Mouse (Mus musculus) heart, embryonic 14.5 days (tissue): Measurements from ENCODE around the gene Gm17402. TPM values are rescaled to one million over a fixed set of nuclear protein-coding genes. Genes with fewer than 3 reads are reported as not detected.

Source experiments
- ATAC-seq: fragments of 200-750 bp; cut with Nextera tagmentation; 2 replicates; pipeline ENCODE4 v1.8.0; 2017; ENCODE audit warnings: low read depth, moderate TSS enrichment; ENCODE audit not compliant: insufficient number of reproducible peaks, insufficient read depth, low FRiP score
- H3K27ac ChIP-seq, 2 experiments: fragments of 200-500 bp in 1 of 2; fragments of 300-500 bp in 1 of 2; sonication (generic) in 1 of 2; replicated peaks in 1 of 2; 2 replicates each; pipeline ENCODE4 v1.5.1; 2012 to 2014; ENCODE audit warnings: low read depth in 2 of 2, low read length in 2 of 2, control low read depth in 1 of 2, mild to moderate bottlenecking in 1 of 2, mixed read lengths in 1 of 2; ENCODE audit not compliant: control insufficient read depth in 1 of 2, insufficient read depth in 1 of 2
- H3K27me3 ChIP-seq: fragments of 300-500 bp; sonication (generic); 2 replicates; pipeline ENCODE4 v1.6.1; 2014; ENCODE audit warnings: mild to moderate bottlenecking, low read length, control low read depth; ENCODE audit not compliant: control insufficient read depth, insufficient read depth
- H3K36me3 ChIP-seq: fragments of 300-500 bp; sonication (generic); 2 replicates; pipeline ENCODE4 v1.6.1; 2014; ENCODE audit warnings: mild to moderate bottlenecking, control low read depth, low read length, mixed read lengths; ENCODE audit not compliant: control insufficient read depth, insufficient read depth
- H3K4me1 ChIP-seq, 2 experiments: fragments of 200-500 bp in 1 of 2; fragments of 300-500 bp in 1 of 2; sonication (generic) in 1 of 2; 2 replicates each; pipeline ENCODE4 v1.6.1; 2012 to 2014; ENCODE audit warnings: low read length in 2 of 2, control low read depth in 1 of 2, mixed read lengths in 1 of 2; ENCODE audit not compliant: control insufficient read depth in 2 of 2, insufficient read depth in 2 of 2
- H3K4me2 ChIP-seq: fragments of 300-500 bp; sonication (generic); 2 replicates; pipeline ENCODE4 v1.6.1; 2014; ENCODE audit warnings: mild to moderate bottlenecking, low read length
- H3K4me3 ChIP-seq, 2 experiments: fragments of 200-500 bp in 1 of 2; fragments of 300-500 bp in 1 of 2; sonication (generic) in 1 of 2; 2 replicates each; pipeline ENCODE4 v1.5.1; 2012 to 2014; ENCODE audit warnings: low read length in 2 of 2, mild to moderate bottlenecking in 2 of 2, control low read depth in 1 of 2, low read depth in 1 of 2, moderate library complexity in 1 of 2; ENCODE audit not compliant: control insufficient read depth in 1 of 2, insufficient read depth in 1 of 2
- H3K9ac ChIP-seq: fragments of 300-500 bp; sonication (generic); 2 replicates; pipeline ENCODE4 v1.6.1; 2014; ENCODE audit warnings: mild to moderate bottlenecking, low read length
- H3K9me3 ChIP-seq: fragments of 300-500 bp; sonication (generic); 2 replicates; pipeline ENCODE4 v1.6.1; 2016; ENCODE audit warnings: low read length, control low read depth; ENCODE audit not compliant: control insufficient read depth
- WGBS: fragments of 180-500 bp; shearing (Covaris S2); extraction: QIAGEN DNeasy Blood & Tissue Kit; methylation state at CpG from one replicate; pipeline ENCODE4 v1.1.7; 2014; 5-methylcytosine and 5-hydroxymethylcytosine counted together
- polyA plus RNA-seq: library from polyadenylated mRNA; unstranded; fragments of >200 nt; fragmentation: Nextera tagmentation; extraction: Ambion mirVana; gene quantifications from 2 replicates; pipeline ENCODE4 v1.2.1, GENCODE M21; 2014

The Gm17402 gene
- polyA plus RNA-seq, result not detected in 2 replicates

DNA sequence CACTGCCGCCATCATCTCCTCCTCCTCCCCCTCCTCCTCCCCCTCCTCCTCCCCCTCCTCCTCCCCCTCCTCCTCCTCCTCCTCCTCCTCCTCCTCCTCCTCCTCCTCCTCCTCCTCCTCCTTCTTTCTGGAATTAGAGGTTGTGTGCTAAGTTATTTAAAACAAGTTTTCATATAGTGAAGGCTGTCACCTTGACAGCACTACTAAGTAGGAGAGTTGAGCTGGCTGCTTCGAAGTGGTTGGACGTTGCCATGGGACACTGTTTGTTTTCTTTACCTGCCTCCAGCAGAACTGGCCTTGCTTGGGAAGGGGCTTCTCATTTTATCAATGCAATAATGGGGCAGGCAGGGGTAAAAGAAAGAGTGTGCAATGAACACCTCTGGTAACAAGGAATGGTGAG is at the start of gene Gm17402:
Gm17402 (minus strand) TSS at position 101 of the 400 bp plus-strand sequence.
- 32% methylated on average over 3 of the region's 3 CpGs for WGBS
- no peaks in the 10 kb centered on the region for H3K9me3 ChIP-seq
- H3K4me2 ChIP-seq, result peak within 1 kb of the TSS; percentile 76
- no peak for ATAC-seq
- H3K36me3 ChIP-seq, result no peaks in the 10 kb centered on the region
- peak within 1 kb of the TSS; percentile 43 to 69; a peak in 3 of 4 replicates for H3K27ac ChIP-seq
- peaks cover 11 to 40% of the 10 kb centered on the region in 2 experiments for H3K4me1 ChIP-seq
- H3K9ac ChIP-seq, result peak within 1 kb of the TSS; percentile 86
- H3K27me3 ChIP-seq, result no peaks in the 10 kb centered on the region
- peak within 1 kb of the TSS; percentile 73 to 86 for H3K4me3 ChIP-seq

GRCm38 (mm10) chr3:67378215-67378614 is 3.3 kb upstream of the Gm17402 start:
- no peak for ATAC-seq
- Histone ChIP-seq H3K4me1 (peaks cover 3 to 17% of the 10 kb centered on the region in 2 experiments; a peak in 2 of 4 replicates), H3K27me3 (no peaks in the 10 kb centered on the region), H3K4me3 (no peak overlapping the region), H3K9me3 (no peaks in the 10 kb centered on the region), H3K27ac (peak overlapping the region in 1 of 2 experiments; percentile 66; a peak in 3 of 4 replicates), H3K9ac (no peak overlapping the region), H3K36me3 (no peaks in the 10 kb centered on the region), H3K4me2 (0 out of 2 replicates have a peak overlapping the region, but pooled peaks have one; percentile 6)

DNA sequence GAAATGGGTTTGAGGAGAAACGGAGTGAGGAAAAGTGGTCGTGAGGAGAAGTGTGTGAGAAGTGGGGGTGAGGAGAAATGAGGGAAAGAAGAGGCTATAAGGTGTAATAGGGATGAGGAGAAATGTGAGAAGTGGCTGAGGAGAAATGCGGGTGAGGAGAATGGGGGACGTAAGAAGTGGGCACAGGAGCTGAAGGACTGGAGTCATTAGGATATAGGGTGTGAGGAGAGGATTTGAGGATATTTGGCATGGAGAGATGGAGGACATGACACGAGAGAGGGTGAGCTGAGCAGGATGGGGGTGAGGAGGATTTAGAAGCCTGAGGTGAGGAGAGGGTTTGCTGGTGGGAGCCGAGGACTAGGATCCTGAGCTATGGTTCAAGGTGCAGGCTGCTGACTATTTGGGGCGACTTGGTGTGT is 594 bp downstream of the Gm17402 start:
- Histone ChIP-seq H3K27me3 (no peaks in the 10 kb centered on the region), H3K27ac (peak overlapping the region; percentile 43 to 69; a peak in 2 of 4 replicates), H3K4me1 (peaks cover 11 to 44% of the 10 kb centered on the region in 2 experiments), H3K9me3 (no peaks in the 10 kb centered on the region), H3K4me2 (peak overlapping the region; percentile 76), H3K9ac (peak overlapping the region; percentile 86), H3K4me3 (peak overlapping the region; percentile 73 to 86), H3K36me3 (no peaks in the 10 kb centered on the region)
- ATAC-seq, result no peak
- WGBS, result 34% methylated on average over 7 of the region's 7 CpGs

GRCm38 (mm10) chr3:67373872-67374271 is 1.1 kb downstream of the Gm17402 start, which contains the start of gene Mlf1:
Gene Mlf1, plus strand, starts transcription at chr3:67374097.
- Histone ChIP-seq H3K9ac (peak within 1 kb of the TSS; percentile 86), H3K4me2 (peak within 1 kb of the TSS; percentile 76), H3K9me3 (no peaks in the 10 kb centered on the region), H3K36me3 (no peaks in the 10 kb centered on the region), H3K27ac (peak within 1 kb of the TSS; percentile 92 to 94), H3K4me3 (peak within 1 kb of the TSS; percentile 73 to 86), H3K27me3 (no peaks in the 10 kb centered on the region), H3K4me1 (peaks cover 11 to 49% of the 10 kb centered on the region in 2 experiments)
- WGBS, result 0% methylated on average over 35 of the region's 35 CpGs
- peak; percentile 93 for ATAC-seq

- Histone ChIP-seq H3K27ac (peak overlapping the region; percentile 92 to 94), H3K9me3 (no peaks in the 10 kb centered on the region), H3K4me3 (peak overlapping the region in 1 of 2 experiments; percentile 11; a peak in 1 of 4 replicates), H3K4me2 (peak overlapping the region; percentile 76), H3K36me3 (no peaks in the 10 kb centered on the region), H3K27me3 (no peaks in the 10 kb centered on the region), H3K4me1 (peaks cover 16 to 48% of the 10 kb centered on the region in 2 experiments), H3K9ac (peak overlapping the region; percentile 51; the same call in 1 of the 2 replicates)
- peak; percentile 49; the same call in 1 of the 2 replicates for ATAC-seq
- 26% methylated on average over 5 of the region's 5 CpGs for WGBS
These were observed 2.2 kb downstream of the Gm17402 start for GRCm38 (mm10) chr3:67372781-67373180.

DNA sequence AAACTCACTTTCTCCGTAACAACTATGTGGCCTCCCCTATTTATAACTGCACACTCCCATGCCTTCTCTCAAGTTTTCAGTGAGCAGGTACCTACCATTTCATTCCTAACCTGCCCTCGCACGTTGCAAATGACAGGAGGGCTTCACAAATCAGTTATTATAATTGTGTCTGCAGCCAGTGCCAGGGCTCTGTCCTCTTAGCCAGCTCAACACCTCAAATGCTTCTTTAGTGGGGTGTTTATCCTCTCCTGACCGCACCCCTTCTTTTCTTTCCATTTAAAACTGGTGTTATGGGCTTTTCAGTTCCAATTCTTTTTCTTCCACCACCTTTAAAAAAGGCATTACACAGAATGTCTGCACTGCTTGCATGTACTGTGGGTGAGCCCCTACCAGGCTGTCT is 2.8 kb downstream of the Gm17402 start:
- H3K9ac ChIP-seq, result peak overlapping the region; percentile 51; the same call in 1 of the 2 replicates
- H3K27ac ChIP-seq, result peak overlapping the region; percentile 92 to 94
- H3K4me3 ChIP-seq, result 0 out of 4 replicates have a peak overlapping the region, but pooled peaks of 1 of the 2 experiments have one; percentile 11
- no peaks in the 10 kb centered on the region for H3K36me3 ChIP-seq
- ATAC-seq, result no peak
- WGBS, result 32% methylated on average over 4 of the region's 4 CpGs
- peak overlapping the region; percentile 76 for H3K4me2 ChIP-seq
- H3K4me1 ChIP-seq, result peaks cover 18 to 48% of the 10 kb centered on the region in 2 experiments
- no peaks in the 10 kb centered on the region for H3K27me3 ChIP-seq
- no peaks in the 10 kb centered on the region for H3K9me3 ChIP-seq

DNA sequence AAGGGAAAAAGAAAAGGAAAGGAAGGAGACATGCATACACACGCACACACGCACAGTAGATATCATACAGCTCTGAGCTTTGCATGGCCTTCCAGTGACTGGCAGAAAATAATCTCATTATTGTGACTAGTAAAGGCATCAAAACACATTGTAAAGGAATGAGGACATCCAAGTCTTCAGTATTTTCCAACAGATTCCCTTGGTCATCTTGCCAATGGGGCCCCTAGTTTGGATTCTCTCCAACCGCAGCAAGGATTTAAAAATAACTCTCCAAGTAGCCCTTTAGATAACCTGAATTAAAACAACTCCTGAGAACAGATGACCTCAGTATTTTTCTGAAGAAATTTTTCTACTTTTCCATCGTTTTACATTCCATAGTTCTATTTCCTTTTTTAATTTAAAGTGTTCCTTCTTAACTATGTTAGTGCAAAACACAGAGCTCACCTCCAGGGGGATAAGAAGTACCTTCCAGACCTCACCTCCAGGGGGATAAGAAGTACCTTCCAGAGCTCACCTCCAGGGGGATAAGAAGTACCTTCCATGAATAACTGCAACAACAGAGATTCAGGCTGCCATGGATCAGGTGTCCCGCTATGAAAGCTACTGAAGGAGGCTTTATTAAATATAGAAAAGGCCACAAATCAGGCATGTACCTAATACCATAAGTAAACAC is 5.4 kb downstream of the Gm17402 start:
- H3K9me3 ChIP-seq, result no peaks in the 10 kb centered on the region
- peaks cover 17 to 46% of the 10 kb centered on the region in 2 experiments for H3K4me1 ChIP-seq
- H3K27ac ChIP-seq, result peak overlapping the region; percentile 70
- no peaks in the 10 kb centered on the region for H3K27me3 ChIP-seq
- WGBS, result 40% methylated on average over 5 of the region's 5 CpGs
- ATAC-seq, result no peak
- H3K4me2 ChIP-seq, result peak overlapping the region; percentile 40; the same call in 1 of the 2 replicates
- H3K4me3 ChIP-seq, result no peak overlapping the region
- no peak overlapping the region for H3K9ac ChIP-seq
- no peaks in the 10 kb centered on the region for H3K36me3 ChIP-seq
